Mouse (Mus musculus) neural tube, embryonic 10.5 days (tissue): ENCODE measurements at regions not wholly inside any gene's neighbourhood (a gene's known extent, or its start where the extent isn't known, plus 50 kb on each side); places are given as distances from the start of the nearest gene placed in this dataset.

Experiments used
- DNase-seq: peaks from one replicate; pipeline ENCODE4 v3.0.0-alpha.2; 2017; ENCODE audit warnings: low spot score; ENCODE audit errors: extremely low spot score

- no peak for DNase-seq
These were observed 408.3 kb downstream of the Nbas start for GRCm38 (mm10) chr12:13677266-13677665.

- DNase-seq, result no peak
These were observed 400.5 kb downstream of the Nbas start for GRCm38 (mm10) chr12:13669453-13669852.

GRCm38 (mm10) chr12:13668485-13669022, 399.6 kb downstream of the Nbas start:
- no peak for DNase-seq

GRCm38 (mm10) chr12:13639336-13639735, 370.4 kb downstream of the Nbas start:
- DNase-seq, result no peak
